8 mouse cellular contexts compared by ENCODE assay signal in genomic region chr5:136170512-136171362, GRCm38 (mm10). TPM values are rescaled to one million over a fixed set of nuclear protein-coding genes. Genes with fewer than 3 reads are reported as not detected.
A peak's percentile ranks its signal among the peaks of the same experiment; 100 is the strongest.
DNase-seq lines count a peak whose midpoint lies in the region; ATAC-seq and TF ChIP-seq lines count a peak whose summit lies in the region.

TSS of gene Orai2 (minus strand) at chr5:136170713.

- H3K27me3 ChIP-seq in Patski, result no peaks in the 10 kb centered on the region
- H3K27me3 ChIP-seq in hindbrain, embryonic 13.5 days, result no peaks in the 10 kb centered on the region

- CTCF ChIA-PET in Patski (lab: Charles Lee), result interaction anchor here (1.3 to 8.3 kb wide), 3 partner anchors 10 to 37 kb away, joined by 4 to 34 read pairs (median 4); no protein-coding TSS in a partner anchor

- DNase-seq in Patski (ENCODE audit: low read depth, low spot score), result no peak
- DNase-seq in cerebellum, postnatal 25 days, result peak; percentile 87 to 93
- DNase-seq in frontal cortex, postnatal 25 days (ENCODE audit: low spot score in 2 of 2), result peak; percentile 70 to 76
- DNase-seq in layer of hippocampus, postnatal 14 days (ENCODE audit: low spot score in 2 of 2), result peak; percentile 84 to 90
- DNase-seq in lung, postnatal 10 days, result peak; percentile 90
- DNase-seq in ovary, postnatal 36 days (ENCODE audit: low spot score), result peak; percentile 73
- peak; percentile 94 for DNase-seq in thymus, postnatal 14 days

- H3K9ac ChIP-seq in hindbrain, embryonic 13.5 days, result peak within 1 kb of the TSS; percentile 77

- H3K4me3 ChIP-seq in hindbrain, embryonic 13.5 days, result peak within 1 kb of the TSS; percentile 58

- POLR2A ChIA-PET in Patski (lab: Charles Lee), result interaction anchor here (0.6 to 1.2 kb wide), 7 partner anchors 10 to 380 kb away, joined by 3 to 8 read pairs (median 3); no protein-coding TSS in a partner anchor

- in situ Hi-C loops in Patski (cut with MboI; ENCODE audit: low pct_unique_long_range_greater_than_20kb), result no loop called here

- H3K9me3 ChIP-seq in hindbrain, embryonic 13.5 days, result peaks cover 4% of the 10 kb centered on the region; the same call in 1 of the 2 replicates

- H3K36me3 ChIP-seq in hindbrain, embryonic 13.5 days, result peaks cover 11% of the 10 kb centered on the region

- H3K27ac ChIP-seq in hindbrain, embryonic 13.5 days, result peak within 1 kb of the TSS; percentile 87

- peak; percentile 72 for ATAC-seq in Patski
- ATAC-seq in hindbrain, embryonic 13.5 days (ENCODE audit: low FRiP score), result peak; percentile 87

- WGBS in hindbrain, embryonic 13.5 days, result 5% methylated on average over 45 of the region's 49 CpGs

- H3K4me2 ChIP-seq in hindbrain, embryonic 13.5 days, result peak within 1 kb of the TSS; percentile 68

- TF ChIP-seq CTCF in Patski (IDR thresholded peaks at IDR 0.05), result no peak

- H3K4me1 ChIP-seq in hindbrain, embryonic 13.5 days (replicated peaks), result peaks cover 38% of the 10 kb centered on the region

RNA-seq across cellular contexts. Expression of gene Orai2, which starts in this region (rescaled TPM):
- polyA plus RNA-seq in Patski (2021), result 40.0 TPM
- polyA plus RNA-seq in hindbrain, embryonic 13.5 days (2015; fragmentation: Nextera tagmentation; extraction: Ambion mirVana), result 33.5 and 34.0 TPM in 2 replicates
- total RNA-seq in layer of hippocampus, postnatal 14 days (2021), result 100 to 1,000 TPM; 124 to 127 TPM
